Mouse (Mus musculus): Measurements from ENCODE around the gene Gm20388.

- TF ChIP-seq CTCF (IDR thresholded peaks at IDR 0.05; ENCODE audit: borderline replicate concordance, extremely low read depth, insufficient read depth, insufficient read length), result no peak
- TF ChIP-seq POLR2A (IDR thresholded peaks at IDR 0.05; ENCODE audit: borderline replicate concordance, extremely low read depth, insufficient read depth, insufficient read length, poor library complexity, severe bottlenecking), result no peak
These were observed 253.4 kb downstream of the Gm20388 start for GRCm38 (mm10) chr8:120164026-120164425.

All from brain, embryonic 14.5 days (tissue).